In the genomic region with DNA sequence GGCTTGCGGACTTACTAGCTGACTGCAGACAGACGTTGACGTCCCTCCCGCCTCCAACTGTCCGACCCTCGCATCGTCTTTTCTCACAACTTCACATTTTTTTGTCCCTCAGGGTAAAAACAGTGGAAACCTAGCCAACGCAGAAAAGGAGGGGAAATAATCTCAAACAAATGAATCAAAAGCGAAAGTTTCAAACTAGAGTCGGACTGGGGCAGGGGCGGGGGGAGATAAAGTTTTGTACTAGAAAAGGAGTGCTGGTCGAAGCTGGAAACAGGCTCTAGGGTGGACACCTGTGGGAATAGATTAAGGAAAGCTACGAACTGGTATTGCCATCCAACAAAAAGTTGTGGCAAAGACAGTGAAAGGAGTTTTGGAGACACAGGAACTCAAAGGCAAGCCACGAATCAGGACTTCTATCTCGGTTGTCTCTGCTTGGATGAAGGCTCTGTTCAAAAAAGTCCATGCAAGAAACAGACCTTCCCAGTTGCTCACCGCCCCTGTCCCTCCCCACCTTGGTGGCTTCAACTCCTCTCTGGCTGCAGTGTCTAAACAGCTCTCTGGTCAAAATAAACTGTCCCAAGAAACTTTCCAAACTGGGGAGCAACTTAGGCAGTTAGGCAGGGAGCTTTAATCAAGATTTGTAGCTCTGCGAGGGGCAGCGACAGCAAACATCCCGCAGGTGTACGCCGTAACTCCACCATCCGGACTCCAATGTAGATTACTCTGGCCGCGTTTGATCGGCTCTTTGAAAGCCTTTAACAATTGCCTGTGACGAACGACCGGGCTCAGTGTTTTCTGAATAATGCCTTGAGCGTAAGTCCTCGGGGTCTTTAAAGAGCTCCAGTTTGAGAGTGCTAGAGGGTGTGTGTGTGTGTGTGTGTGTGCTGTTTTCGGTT, we compare ENCODE assay signal across 9 mouse cellular contexts. TPM values are rescaled to one million over a fixed set of nuclear protein-coding genes. Genes with fewer than 3 reads are reported as not detected.
DNase-seq lines count a peak whose midpoint lies in the region; ATAC-seq lines count a peak whose summit lies in the region.
"Had no signal": no experiment of that assay in that cellular context is flagged by ENCODE, and none has a peak within 500 bp of the region (broad histone marks: within the 10 kb centered on the region; RNA-seq: fewer than 3 reads in every experiment).

No protein-coding gene starts in this region.

- WGBS in embryonic facial prominence, embryonic 12.5 days = under 1% methylated on average over 31 of the region's 31 CpGs
- WGBS in intestine, embryonic 16.5 days = 2% methylated on average over 31 of the region's 31 CpGs
- WGBS in neural tube, embryonic 13.5 days = under 1% methylated on average over 31 of the region's 31 CpGs

- H3K9me3 ChIP-seq in embryonic facial prominence, embryonic 12.5 days = no peaks in the 10 kb centered on the region
- no peaks in the 10 kb centered on the region for H3K9me3 ChIP-seq in intestine, embryonic 16.5 days (ENCODE audit: control insufficient read depth, low read length)
- no peaks in the 10 kb centered on the region for H3K9me3 ChIP-seq in neural tube, embryonic 13.5 days

- H3K4me2 ChIP-seq in embryonic facial prominence, embryonic 12.5 days (replicated peaks) = peak overlapping the region; percentile 49
- peak overlapping the region; percentile 52 for H3K4me2 ChIP-seq in intestine, embryonic 16.5 days (ENCODE audit: low read depth, low read length)
- H3K4me2 ChIP-seq in neural tube, embryonic 13.5 days = peak overlapping the region; percentile 67

- peaks cover 75% of the 10 kb centered on the region for H3K27me3 ChIP-seq in embryonic facial prominence, embryonic 12.5 days
- H3K27me3 ChIP-seq in intestine, embryonic 16.5 days (replicated peaks; ENCODE audit: control insufficient read depth, insufficient read depth, low read length) = peaks cover 82% of the 10 kb centered on the region
- H3K27me3 ChIP-seq in neural tube, embryonic 13.5 days = peaks cover 69% of the 10 kb centered on the region

- H3K4me3 ChIP-seq in embryonic facial prominence, embryonic 12.5 days = peak overlapping the region; percentile 27
- H3K4me3 ChIP-seq in intestine, embryonic 16.5 days (ENCODE audit: low read length) = peak overlapping the region; percentile 38
- H3K4me3 ChIP-seq in neural tube, embryonic 13.5 days = peak overlapping the region; percentile 37

- H3K36me3 ChIP-seq in embryonic facial prominence, embryonic 12.5 days = no peaks in the 10 kb centered on the region
- H3K36me3 ChIP-seq in intestine, embryonic 16.5 days (ENCODE audit: control insufficient read depth, insufficient read depth, low read length) = no peaks in the 10 kb centered on the region
- no peaks in the 10 kb centered on the region for H3K36me3 ChIP-seq in neural tube, embryonic 13.5 days

- peak; percentile 17 to 25 for DNase-seq in layer of hippocampus, postnatal 10 days (ENCODE audit: low spot score in 2 of 2)
- DNase-seq in layer of hippocampus, adult 11-12 months (ENCODE audit: low spot score) = no peak
- no peak for DNase-seq in layer of hippocampus, adult 9-10 months (ENCODE audit: low spot score)
- no peak for DNase-seq in frontal cortex, postnatal 36 days (ENCODE audit: low spot score in 2 of 2)
- no peak for DNase-seq in right cerebral cortex, postnatal 25 days

- H3K4me1 ChIP-seq in embryonic facial prominence, embryonic 12.5 days = peaks cover 9% of the 10 kb centered on the region; the same call in 1 of the 2 replicates
- H3K4me1 ChIP-seq in intestine, embryonic 16.5 days (ENCODE audit: control insufficient read depth, insufficient read depth, low read length) = peaks cover 13% of the 10 kb centered on the region
- peaks cover 70% of the 10 kb centered on the region for H3K4me1 ChIP-seq in neural tube, embryonic 13.5 days (replicated peaks)

- H3K27ac ChIP-seq in embryonic facial prominence, embryonic 12.5 days = peak overlapping the region; percentile 65; the same call in 1 of the 2 replicates
- no peak overlapping the region for H3K27ac ChIP-seq in intestine, embryonic 16.5 days (ENCODE audit: low read length)
- H3K27ac ChIP-seq in neural tube, embryonic 13.5 days (replicated peaks) = peak overlapping the region; percentile 94

- ATAC-seq in embryonic facial prominence, embryonic 12.5 days (ENCODE audit: insufficient number of reproducible peaks, insufficient read depth, low FRiP score, low TSS enrichment) = no peak
- ATAC-seq in intestine, embryonic 16.5 days = no peak
- ATAC-seq in neural tube, embryonic 13.5 days (ENCODE audit: low read depth) = 0 out of 2 replicates have a peak, but pooled peaks have one; percentile 4

- peak overlapping the region; percentile 12; the same call in 1 of the 2 replicates for H3K9ac ChIP-seq in embryonic facial prominence, embryonic 12.5 days
- H3K9ac ChIP-seq in intestine, embryonic 16.5 days (ENCODE audit: low read depth, low read length) = no peak overlapping the region
- peak overlapping the region; percentile 71 for H3K9ac ChIP-seq in neural tube, embryonic 13.5 days

RNA-seq across cellular contexts. Expression of gene Sox2, which starts 14.7 kb away (rescaled TPM):
- 10 to 100 TPM; 50.8 to 52.7 TPM for total RNA-seq in layer of hippocampus, postnatal 10 days (2021)
- 11.4 and 13.5 TPM in 2 replicates for polyA plus RNA-seq in embryonic facial prominence, embryonic 12.5 days (2016; fragmentation: Nextera tagmentation; extraction: Ambion mirVana)
- polyA plus RNA-seq in intestine, embryonic 16.5 days (2015; fragmentation: Nextera tagmentation; extraction: Ambion mirVana) = 0.12 and 0.24 TPM in 2 replicates
- polyA plus RNA-seq in neural tube, embryonic 13.5 days (2015; fragmentation: Nextera tagmentation; extraction: Ambion mirVana) = 20.9 TPM in 2 replicates
- total RNA-seq: hematopoietic stem cell, adult 5-6 weeks had no signal

Comparison
In these comparisons a context has a peak if more than half of its experiments do, and no peak if none do; other contexts are left out.
1. DNase-seq: peak in layer of hippocampus, postnatal 10 days (2 of 2); none in layer of hippocampus, adult 11-12 months (single experiment), layer of hippocampus, adult 9-10 months (single experiment), frontal cortex, postnatal 36 days (0 of 2) and right cerebral cortex, postnatal 25 days (single experiment).
2. RNA of gene Sox2, which starts 14.7 kb away (polyA plus RNA-seq): 20.9 TPM in neural tube, embryonic 13.5 days and 11.4 to 13.5 TPM in embryonic facial prominence, embryonic 12.5 days; 0.12 to 0.24 TPM in intestine, embryonic 16.5 days; every median in the first group is over 10 times any median in the second.
3. Peak in every context shown above with its lines, with median percentiles within 50 percentile points of each other: H3K4me2 ChIP-seq and H3K4me3 ChIP-seq.